Mouse (Mus musculus): Measurements from ENCODE around the gene Pim1. TPM values are rescaled to one million over a fixed set of nuclear protein-coding genes. Genes with fewer than 3 reads are reported as not detected.
"Not testable (repeated sequence)": the region's sequence is repeated elsewhere in the genome, so short reads cannot be mapped to it uniquely, and the experiment has no call there.

Gene Pim1
- polyA plus RNA-seq, 1 experiment from 2014 or later = 22.0 TPM

GRCm38 (mm10) chr17:29498028-29498427, 7.5 kb downstream of the Pim1 start:
- 71% methylated on average over 4 of the region's 4 CpGs for WGBS
- Histone ChIP-seq H3K4me1 (peaks cover 13% of the 10 kb centered on the region), H3K9me3 (replicated peaks) (no peaks in the 10 kb centered on the region)

GRCm38 (mm10) chr17:29498952-29499351, 8.4 kb downstream of the Pim1 start:
- H3K9ac ChIP-seq; ATAC-seq; H3K27ac ChIP-seq; H3K4me1 ChIP-seq; H3K27me3 ChIP-seq; H3K9me3 ChIP-seq (replicated peaks); H3K4me3 ChIP-seq; H3K4me2 ChIP-seq: not testable (repeated sequence)
- 95% methylated on average over 2 of the region's 2 CpGs for WGBS
- peaks cover 12% of the 10 kb centered on the region for H3K36me3 ChIP-seq (ENCODE audit: poor library complexity, severe bottlenecking)

More at GRCm38 (mm10) chr17:29498028-29498427, 7.5 kb downstream of the Pim1 start:
- peaks cover 17% of the 10 kb centered on the region for H3K36me3 ChIP-seq (ENCODE audit: poor library complexity, severe bottlenecking)
- H3K27me3 ChIP-seq = no peaks in the 10 kb centered on the region
- no peak overlapping the region for H3K4me2 ChIP-seq
- no peak overlapping the region for H3K27ac ChIP-seq
- no peak for ATAC-seq
- no peak overlapping the region for H3K9ac ChIP-seq
- no peak overlapping the region for H3K4me3 ChIP-seq

- H3K27me3 ChIP-seq = peaks cover 4% of the 10 kb centered on the region; the same call in 1 of the 2 replicates
- H3K9ac ChIP-seq = no peak overlapping the region
- no peak overlapping the region for H3K27ac ChIP-seq
- no peak overlapping the region for H3K4me3 ChIP-seq
- ATAC-seq = no peak
- WGBS = 83% methylated on average over 6 of the region's 6 CpGs
- H3K9me3 ChIP-seq (replicated peaks) = no peaks in the 10 kb centered on the region
- H3K4me2 ChIP-seq = no peak overlapping the region
- peaks cover 8% of the 10 kb centered on the region; the same call in 1 of the 2 replicates for H3K4me1 ChIP-seq
- H3K36me3 ChIP-seq (ENCODE audit: poor library complexity, severe bottlenecking) = peaks cover 7% of the 10 kb centered on the region
Observed at GRCm38 (mm10) chr17:29499511-29499910, 9.0 kb downstream of the Pim1 start.

GRCm38 (mm10) chr17:29500243-29500740, 9.7 kb downstream of the Pim1 start:
- ATAC-seq = no peak
- WGBS = 74% methylated on average over 7 of the region's 7 CpGs
- Histone ChIP-seq H3K9ac (no peak overlapping the region), H3K4me2 (no peak overlapping the region), H3K36me3 (ENCODE audit: poor library complexity, severe bottlenecking) (no peaks in the 10 kb centered on the region), H3K9me3 (replicated peaks) (no peaks in the 10 kb centered on the region), H3K27me3 (peaks cover 4% of the 10 kb centered on the region; the same call in 1 of the 2 replicates), H3K4me3 (no peak overlapping the region), H3K27ac (no peak overlapping the region), H3K4me1 (peaks cover 8% of the 10 kb centered on the region; the same call in 1 of the 2 replicates)

- ATAC-seq = no peak
- Histone ChIP-seq H3K27me3 (peaks cover 4% of the 10 kb centered on the region; the same call in 1 of the 2 replicates), H3K9ac (no peak overlapping the region), H3K27ac (no peak overlapping the region), H3K4me1 (peaks cover 8% of the 10 kb centered on the region; the same call in 1 of the 2 replicates), H3K9me3 (replicated peaks) (no peaks in the 10 kb centered on the region), H3K36me3 (ENCODE audit: poor library complexity, severe bottlenecking) (no peaks in the 10 kb centered on the region), H3K4me3 (no peak overlapping the region), H3K4me2 (no peak overlapping the region)
- WGBS = 83% methylated on average over 17 of the region's 17 CpGs
Observed at GRCm38 (mm10) chr17:29500802-29501469, 10.4 kb downstream of the Pim1 start.

- no peak for ATAC-seq
- 81% methylated on average over 7 of the region's 7 CpGs for WGBS
Observed at GRCm38 (mm10) chr17:29502005-29502668, 11.6 kb downstream of the Pim1 start.

GRCm38 (mm10) chr17:29502669-29503665, 12.4 kb downstream of the Pim1 start:
- peaks cover 4% of the 10 kb centered on the region; the same call in 1 of the 2 replicates for H3K27me3 ChIP-seq
- H3K9me3 ChIP-seq (replicated peaks) = no peaks in the 10 kb centered on the region
- H3K36me3 ChIP-seq (ENCODE audit: poor library complexity, severe bottlenecking) = no peaks in the 10 kb centered on the region
- peaks cover 8% of the 10 kb centered on the region; the same call in 1 of the 2 replicates for H3K4me1 ChIP-seq
- H3K4me3 ChIP-seq = no peak overlapping the region
- ATAC-seq = no peak
- H3K27ac ChIP-seq = no peak overlapping the region
- 19% methylated on average over 32 of the region's 32 CpGs for WGBS
- H3K9ac ChIP-seq = no peak overlapping the region
- H3K4me2 ChIP-seq = peak overlapping the region; percentile 7; the same call in 1 of the 2 replicates

More at GRCm38 (mm10) chr17:29502005-29502668, 11.6 kb downstream of the Pim1 start:
- Histone ChIP-seq H3K4me2 (no peak overlapping the region), H3K27me3 (peaks cover 4% of the 10 kb centered on the region; the same call in 1 of the 2 replicates), H3K9ac (no peak overlapping the region), H3K27ac (no peak overlapping the region), H3K4me3 (no peak overlapping the region), H3K36me3 (ENCODE audit: poor library complexity, severe bottlenecking) (no peaks in the 10 kb centered on the region), H3K9me3 (replicated peaks) (no peaks in the 10 kb centered on the region), H3K4me1 (peaks cover 8% of the 10 kb centered on the region; the same call in 1 of the 2 replicates)

- H3K36me3 ChIP-seq (ENCODE audit: poor library complexity, severe bottlenecking) = no peaks in the 10 kb centered on the region
- no peak overlapping the region for H3K4me2 ChIP-seq
- H3K4me3 ChIP-seq = no peak overlapping the region
- peaks cover 4% of the 10 kb centered on the region; the same call in 1 of the 2 replicates for H3K27me3 ChIP-seq
- H3K9me3 ChIP-seq (replicated peaks) = no peaks in the 10 kb centered on the region
- no peak overlapping the region for H3K27ac ChIP-seq
- WGBS = 74% methylated on average over 5 of the region's 5 CpGs
- H3K9ac ChIP-seq = no peak overlapping the region
- no peak for ATAC-seq
- peaks cover 8% of the 10 kb centered on the region; the same call in 1 of the 2 replicates for H3K4me1 ChIP-seq
Observed at GRCm38 (mm10) chr17:29503700-29504099, 13.1 kb downstream of the Pim1 start.

- no peak overlapping the region for H3K4me3 ChIP-seq
- H3K9me3 ChIP-seq (replicated peaks) = no peaks in the 10 kb centered on the region
- H3K27ac ChIP-seq = no peak overlapping the region
- 80% methylated on average over 12 of the region's 12 CpGs for WGBS
- H3K36me3 ChIP-seq (ENCODE audit: poor library complexity, severe bottlenecking) = no peaks in the 10 kb centered on the region
- ATAC-seq = no peak
- H3K9ac ChIP-seq = no peak overlapping the region
- H3K27me3 ChIP-seq = no peaks in the 10 kb centered on the region
- no peak overlapping the region for H3K4me2 ChIP-seq
- H3K4me1 ChIP-seq = no peaks in the 10 kb centered on the region
Observed at GRCm38 (mm10) chr17:29508927-29509608, 18.5 kb downstream of the Pim1 start.

- Histone ChIP-seq H3K27me3 (no peaks in the 10 kb centered on the region), H3K4me1 (no peaks in the 10 kb centered on the region), H3K9ac (no peak overlapping the region), H3K4me2 (no peak overlapping the region), H3K9me3 (replicated peaks) (no peaks in the 10 kb centered on the region), H3K27ac (no peak overlapping the region), H3K4me3 (no peak overlapping the region), H3K36me3 (ENCODE audit: poor library complexity, severe bottlenecking) (no peaks in the 10 kb centered on the region)
- whole genome bisulfite sequencing = 74% methylated on average over 8 of the region's 8 CpGs
- ATAC-seq = no peak
Observed at GRCm38 (mm10) chr17:29510691-29511090, 20.1 kb downstream of the Pim1 start.

All from forebrain, embryonic 13.5 days (tissue).